Mouse (Mus musculus) C2C12 (cell line): Measurements from ENCODE around the gene Tmed4. TPM values are rescaled to one million over a fixed set of nuclear protein-coding genes. Genes with fewer than 3 reads are reported as not detected.
A peak's percentile ranks its signal among the peaks of the same experiment; 100 is the strongest.

Experiments used
- H3K27me3 ChIP-seq: one replicate; pipeline ENCODE4 v1.6.1; 2011; ENCODE audit not compliant: control insufficient read depth, insufficient read depth, insufficient read length
- H3K36me3 ChIP-seq: one replicate; pipeline ENCODE4 v1.6.1; 2011; ENCODE audit not compliant: control insufficient read depth, insufficient read depth
- H3K4me3 ChIP-seq: one replicate; pipeline ENCODE4 v1.5.1; 2011; ENCODE audit warnings: mild to moderate bottlenecking, control low read depth; ENCODE audit not compliant: poor library complexity, insufficient read depth, severe bottlenecking
- H3K79me2 ChIP-seq: one replicate; pipeline ENCODE4 v1.6.1; 2011; ENCODE audit not compliant: control insufficient read depth, insufficient read depth
- H3K79me3 ChIP-seq: one replicate; pipeline ENCODE4 v1.6.1; 2011; ENCODE audit warnings: low read depth, control low read depth
- H3ac ChIP-seq: one replicate; pipeline ENCODE3; 2011; ENCODE audit warnings: low read depth; ENCODE audit not compliant: control insufficient read depth, insufficient read length
- CEBPB ChIP-seq: IDR thresholded peaks from one replicate; pipeline ENCODE4 v1.6.1; 2011; ENCODE audit warnings: low read depth, mild to moderate bottlenecking, control low read depth, moderate library complexity
- CTCF ChIP-seq: IDR thresholded peaks from one replicate; pipeline ENCODE4 v1.5.1; 2011; ENCODE audit not compliant: control insufficient read depth, insufficient read depth, insufficient read length
- FOSL1 ChIP-seq: IDR thresholded peaks from one replicate; pipeline ENCODE4 v1.8.0; 2011; ENCODE audit warnings: mild to moderate bottlenecking, low read length; ENCODE audit not compliant: poor library complexity, insufficient read depth, severe bottlenecking
- MAX ChIP-seq: IDR thresholded peaks from one replicate; pipeline ENCODE4 v1.6.1; 2011; ENCODE audit warnings: mild to moderate bottlenecking, control low read depth
- MYOD1 ChIP-seq: IDR thresholded peaks from one replicate; pipeline ENCODE4 v1.6.1; 2011; ENCODE audit warnings: low read depth; ENCODE audit not compliant: control insufficient read depth, insufficient read length
- MYOG ChIP-seq: IDR thresholded peaks from one replicate; pipeline ENCODE4 v1.6.1; 2011; ENCODE audit not compliant: control insufficient read depth, insufficient read length; ENCODE audit errors: extremely low read depth
- USF1 ChIP-seq: IDR thresholded peaks from one replicate; pipeline ENCODE4 v1.6.1; 2011; ENCODE audit warnings: low read depth, mild to moderate bottlenecking, control low read depth, moderate library complexity
- long read RNA-seq, 2 experiments: library from polyadenylated mRNA; unstranded; transcript quantifications; one replicate each; pipeline ENCODE4 v2.0.0; 2019 to 2020
- polyA plus RNA-seq: library from polyadenylated mRNA; unstranded; fragments of >200 nt; fragmentation: generic; extraction: Trizol; gene quantifications from one replicate; pipeline ENCODE4 v1.2.1, GENCODE M21; 2012; ENCODE audit warnings: missing spikeins

Gene Tmed4
- polyA plus RNA-seq, result 58.0 TPM
- long read RNA-seq, experiment 1, transcript Tmed4-201 (5 exons, 2,003 nt), result major isoform, 87 of 103 reads
- long read RNA-seq, experiment 1, partial matches to known transcripts, result 0 of 103 reads
- long read RNA-seq, experiment 1, other reads (novel, unspliced or antisense), result 13 of 103 reads
- long read RNA-seq, experiment 2, transcript Tmed4-201 (5 exons, 2,003 nt), result major isoform, 206 of 222 reads
- long read RNA-seq, experiment 2, partial matches to known transcripts, result 0 of 222 reads
- long read RNA-seq, experiment 2, other reads (novel, unspliced or antisense), result 12 of 222 reads

GRCm38 (mm10) chr11:6274387-6275093, at the start of gene Tmed4:
Gene Tmed4 (minus strand): TSS chr11:6274870.
- TF ChIP-seq CTCF (peak; percentile 34), MAX (peak; percentile 49), USF1 (no peak), MYOD1 (peak; percentile 95), CEBPB (no peak), MYOG (no peak)
- Histone ChIP-seq H3K36me3 (peaks cover 20% of the 10 kb centered on the region), H3K79me3 (peaks cover 11% of the 10 kb centered on the region), H3ac (peak within 1 kb of the TSS; percentile 91), H3K79me2 (peaks cover 28% of the 10 kb centered on the region), H3K27me3 (no peaks in the 10 kb centered on the region), H3K4me3 (peak within 1 kb of the TSS; percentile 97)

- no peak overlapping the region for H3K4me3 ChIP-seq
- no peaks in the 10 kb centered on the region for H3K27me3 ChIP-seq
- H3K79me2 ChIP-seq, result peaks cover 8% of the 10 kb centered on the region
- TF ChIP-seq MYOD1 (no peak), MAX (no peak), MYOG (no peak), USF1 (no peak), FOSL1 (no peak)
- H3K79me3 ChIP-seq, result peaks cover under 1% of the 10 kb centered on the region
- H3K36me3 ChIP-seq, result peaks cover 59% of the 10 kb centered on the region
- H3ac ChIP-seq, result no peak overlapping the region
Observed at GRCm38 (mm10) chr11:6323348-6323747, 48.7 kb upstream of the Tmed4 start.

- Histone ChIP-seq H3K79me3 (no peaks in the 10 kb centered on the region), H3ac (no peak overlapping the region), H3K79me2 (peaks cover 5% of the 10 kb centered on the region), H3K4me3 (no peak overlapping the region), H3K36me3 (peaks cover 70% of the 10 kb centered on the region), H3K27me3 (no peaks in the 10 kb centered on the region)
- TF ChIP-seq FOSL1 (no peak), CTCF (no peak), MYOD1 (no peak), MAX (no peak)
Observed at GRCm38 (mm10) chr11:6322086-6322485, 47.4 kb upstream of the Tmed4 start.

- H3K36me3 ChIP-seq, result peaks cover 81% of the 10 kb centered on the region
- no peaks in the 10 kb centered on the region for H3K79me2 ChIP-seq
Observed at GRCm38 (mm10) chr11:6319374-6319773, 44.7 kb upstream of the Tmed4 start.

GRCm38 (mm10) chr11:6318559-6318958, 43.9 kb upstream of the Tmed4 start:
- Histone ChIP-seq H3ac (no peak overlapping the region), H3K79me2 (no peaks in the 10 kb centered on the region), H3K4me3 (no peak overlapping the region), H3K27me3 (no peaks in the 10 kb centered on the region), H3K79me3 (no peaks in the 10 kb centered on the region), H3K36me3 (peaks cover 82% of the 10 kb centered on the region)
- TF ChIP-seq CTCF (no peak), FOSL1 (no peak), MYOD1 (no peak), MAX (no peak)

More at GRCm38 (mm10) chr11:6319374-6319773, 44.7 kb upstream of the Tmed4 start:
- H3K4me3 ChIP-seq, result no peak overlapping the region
- H3K79me3 ChIP-seq, result no peaks in the 10 kb centered on the region
- TF ChIP-seq MYOD1 (no peak), CTCF (no peak), FOSL1 (no peak), USF1 (no peak)
- H3K27me3 ChIP-seq, result no peaks in the 10 kb centered on the region
- H3ac ChIP-seq, result no peak overlapping the region

- no peaks in the 10 kb centered on the region for H3K79me2 ChIP-seq
- H3K79me3 ChIP-seq, result no peaks in the 10 kb centered on the region
- H3K27me3 ChIP-seq, result no peaks in the 10 kb centered on the region
- H3K4me3 ChIP-seq, result no peak overlapping the region
- TF ChIP-seq USF1 (no peak), CTCF (no peak), FOSL1 (no peak), MAX (no peak), MYOD1 (no peak), MYOG (no peak), CEBPB (no peak)
- peaks cover 72% of the 10 kb centered on the region for H3K36me3 ChIP-seq
- no peak overlapping the region for H3ac ChIP-seq
Observed at GRCm38 (mm10) chr11:6316821-6317220, 42.2 kb upstream of the Tmed4 start.
